Mouse (Mus musculus): ENCODE results near the gene Hesx1. TPM values are rescaled to one million over a fixed set of nuclear protein-coding genes. Genes with fewer than 3 reads are reported as not detected.
"Not testable (repeated sequence)": the region's sequence is repeated elsewhere in the genome, so short reads cannot be mapped to it uniquely, and the experiment has no call there.

The Hesx1 gene
- polyA plus RNA-seq (2015; fragmentation: Nextera tagmentation; extraction: Ambion mirVana), result 0.20 TPM in 1 of 2 replicates, not detected in the other

GRCm38 (mm10) chr14:26994211-26994741 is at the start of gene Hesx1:
Hesx1 (plus strand) TSS chr14:26994416.
- Histone ChIP-seq H3K27ac (replicated peaks) (no peak within 1 kb of the TSS), H3K27me3 (replicated peaks) (no peaks in the 10 kb centered on the region), H3K9me3 (replicated peaks) (no peaks in the 10 kb centered on the region), H3K4me1 (peaks cover 9% of the 10 kb centered on the region), H3K4me2 (peak within 1 kb of the TSS; percentile 60), H3K9ac (replicated peaks) (peak within 1 kb of the TSS; percentile 32; the same call in 1 of the 2 replicates), H3K4me3 (replicated peaks) (peak within 1 kb of the TSS; percentile 34), H3K36me3 (no peaks in the 10 kb centered on the region)
- 9% methylated on average over 16 of the region's 16 CpGs for WGBS
- ATAC-seq (ENCODE audit: low FRiP score), result no peak

- H3K9ac ChIP-seq (replicated peaks); H3K27me3 ChIP-seq (replicated peaks); H3K27ac ChIP-seq (replicated peaks); H3K4me1 ChIP-seq; H3K4me2 ChIP-seq; ATAC-seq (ENCODE audit: low FRiP score); H3K4me3 ChIP-seq (replicated peaks); H3K9me3 ChIP-seq (replicated peaks): not testable (repeated sequence)
- 28% methylated on average over 2 of the region's 2 CpGs for WGBS
- H3K36me3 ChIP-seq, result peaks cover 33% of the 10 kb centered on the region
These were observed 38.1 kb upstream of the Hesx1 start for GRCm38 (mm10) chr14:26956139-26956538.

DNA sequence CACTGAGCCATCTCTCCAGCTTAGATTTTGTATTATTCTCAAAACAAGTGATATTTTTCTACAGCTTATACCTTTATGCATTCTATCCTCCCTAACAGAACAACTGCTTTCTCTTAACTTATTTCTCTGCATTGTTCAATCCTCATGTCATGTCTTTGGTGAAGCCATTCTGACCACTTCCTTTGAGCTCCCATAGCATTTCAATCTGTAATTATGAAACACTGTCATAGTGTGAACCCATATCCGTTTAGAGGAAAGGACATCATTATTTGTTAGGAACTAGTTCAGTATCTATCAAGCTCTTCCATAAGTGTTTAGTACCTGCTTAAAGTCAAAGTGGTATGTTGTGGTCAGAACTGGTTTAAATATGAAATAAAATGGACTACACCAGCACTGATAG is 33.7 kb upstream of the Hesx1 start:
- Histone ChIP-seq H3K9ac (replicated peaks) (no peak overlapping the region), H3K4me2 (no peak overlapping the region), H3K36me3 (peaks cover 24% of the 10 kb centered on the region), H3K4me1 (no peaks in the 10 kb centered on the region), H3K27me3 (replicated peaks) (no peaks in the 10 kb centered on the region), H3K27ac (replicated peaks) (no peak overlapping the region), H3K4me3 (replicated peaks) (no peak overlapping the region), H3K9me3 (replicated peaks) (no peaks in the 10 kb centered on the region)
- no peak for ATAC-seq (ENCODE audit: low FRiP score)
- WGBS, result 98% methylated on average over 1 of the region's 1 CpGs

- Histone ChIP-seq H3K4me1 (peaks cover 18% of the 10 kb centered on the region), H3K36me3 (no peaks in the 10 kb centered on the region), H3K9ac (replicated peaks) (peak overlapping the region; percentile 94), H3K4me2 (peak overlapping the region; percentile 61), H3K27me3 (replicated peaks) (no peaks in the 10 kb centered on the region), H3K9me3 (replicated peaks) (no peaks in the 10 kb centered on the region), H3K4me3 (replicated peaks) (peak overlapping the region; percentile 89), H3K27ac (replicated peaks) (peak overlapping the region; percentile 95; the same call in 1 of the 2 replicates)
- no peak for ATAC-seq (ENCODE audit: low FRiP score)
- WGBS, result 73% methylated on average over 3 of the region's 3 CpGs
These were observed 25.1 kb upstream of the Hesx1 start for GRCm38 (mm10) chr14:26969164-26969563.

DNA sequence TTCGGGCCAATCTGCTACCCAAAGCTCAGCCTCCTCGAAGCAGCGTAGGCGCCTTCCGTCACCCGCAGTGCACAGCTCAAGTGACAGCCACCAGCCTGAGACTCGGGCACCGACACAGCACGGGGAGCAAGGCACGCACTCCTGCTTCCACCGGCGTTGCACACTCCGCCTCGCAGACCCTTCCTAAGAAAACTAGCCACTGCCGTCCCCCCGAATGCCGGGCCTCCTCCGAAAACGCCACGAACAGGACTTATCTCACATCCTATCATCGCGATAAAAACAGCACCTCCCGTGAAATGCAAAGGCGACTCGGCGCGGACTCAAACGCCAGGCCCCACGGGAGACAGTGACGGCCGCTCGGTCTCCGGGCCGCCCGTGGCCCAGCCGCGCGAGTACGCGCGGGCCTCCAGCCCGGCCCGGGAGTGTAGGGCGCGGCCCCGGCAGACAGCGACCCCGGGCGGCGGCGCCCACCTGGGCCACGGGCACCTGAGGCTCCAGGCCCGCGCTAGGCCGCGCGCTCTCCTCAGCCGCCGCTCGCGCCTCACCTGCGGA is 24.3 kb upstream of the Hesx1 start:
- peak; percentile 88 for ATAC-seq (ENCODE audit: low FRiP score)
- Histone ChIP-seq H3K9ac (replicated peaks) (peak overlapping the region; percentile 94), H3K27me3 (replicated peaks) (no peaks in the 10 kb centered on the region), H3K9me3 (replicated peaks) (no peaks in the 10 kb centered on the region), H3K4me1 (peaks cover 18% of the 10 kb centered on the region), H3K4me2 (peak overlapping the region; percentile 61), H3K27ac (replicated peaks) (peak overlapping the region; percentile 95), H3K36me3 (no peaks in the 10 kb centered on the region), H3K4me3 (replicated peaks) (peak overlapping the region; percentile 89)
- WGBS, result 1% methylated on average over 57 of the region's 62 CpGs

DNA sequence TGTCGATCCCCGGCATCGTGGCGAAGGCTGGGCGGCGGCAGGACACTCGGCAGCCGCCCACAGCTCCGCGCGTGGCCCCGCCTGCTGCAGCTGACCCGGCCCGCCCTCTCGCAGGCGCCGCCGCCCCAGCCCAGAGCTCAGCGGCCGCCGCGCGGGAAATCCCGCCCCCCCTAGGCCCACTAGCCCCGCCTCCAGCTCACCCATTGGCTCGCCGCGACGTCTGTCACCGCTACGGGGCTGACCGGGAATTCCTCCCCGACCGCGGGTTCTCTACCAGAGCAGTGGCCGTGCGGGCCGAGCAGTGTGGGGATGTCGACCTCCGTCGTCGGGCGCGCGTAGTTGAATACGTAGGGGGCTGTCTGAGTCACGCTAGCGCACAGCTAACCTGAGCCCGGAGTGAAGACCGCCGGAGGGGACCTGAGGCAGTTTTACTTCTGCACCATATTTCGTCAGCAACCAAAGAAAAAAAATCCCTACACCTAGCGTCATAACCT is 23.7 kb upstream of the Hesx1 start:
- peak; percentile 99 for ATAC-seq (ENCODE audit: low FRiP score)
- WGBS, result under 1% methylated on average over 50 of the region's 53 CpGs

DNA sequence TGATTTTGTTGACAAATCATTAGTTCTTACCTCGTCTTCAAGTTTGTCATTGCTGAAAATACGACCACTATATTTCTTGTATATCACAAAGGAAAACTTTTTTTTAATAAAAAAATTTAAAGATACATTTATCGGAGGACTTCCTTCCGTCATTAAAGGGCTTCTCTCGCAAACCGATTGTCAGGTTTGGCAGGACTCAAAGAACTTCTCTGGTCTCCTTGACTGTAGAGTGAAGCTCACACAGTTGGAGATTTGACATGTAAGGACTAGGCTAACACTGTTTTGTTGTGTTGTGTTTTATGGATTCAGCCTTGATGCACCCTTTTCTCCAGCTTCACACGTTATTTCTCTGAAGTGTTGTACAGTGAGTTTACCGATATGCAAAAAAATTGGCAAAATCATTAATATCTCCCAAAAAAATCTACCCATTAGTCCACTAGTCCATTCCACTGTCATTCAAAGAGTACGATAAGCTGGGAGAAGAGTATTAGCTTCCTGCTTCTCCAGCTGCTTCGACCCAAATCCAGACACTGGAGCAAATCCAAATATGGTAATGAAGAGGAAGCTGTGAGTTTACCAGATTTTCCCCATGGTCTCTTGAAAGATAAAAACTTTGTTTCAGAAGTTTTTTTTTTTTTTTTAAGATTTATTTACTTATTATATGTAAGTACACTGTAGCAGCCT is 23.0 kb upstream of the Hesx1 start, which contains the start of gene Appl1:
Gene Appl1, minus strand, starts transcription at position 127 of the 684 bp plus-strand sequence.
- Histone ChIP-seq H3K36me3 (no peaks in the 10 kb centered on the region), H3K27me3 (replicated peaks) (no peaks in the 10 kb centered on the region), H3K9ac (replicated peaks) (peak within 1 kb of the TSS; percentile 94), H3K4me3 (replicated peaks) (peak within 1 kb of the TSS; percentile 89), H3K4me2 (peak within 1 kb of the TSS; percentile 61), H3K9me3 (replicated peaks) (no peaks in the 10 kb centered on the region), H3K4me1 (peaks cover 18% of the 10 kb centered on the region), H3K27ac (replicated peaks) (peak within 1 kb of the TSS; percentile 95)
- WGBS, result 45% methylated on average over 10 of the region's 10 CpGs
- no peak for ATAC-seq (ENCODE audit: low FRiP score)

More for the DNA sequence above, 23.7 kb upstream of the Hesx1 start:
- Histone ChIP-seq H3K27me3 (replicated peaks) (no peaks in the 10 kb centered on the region), H3K4me1 (peaks cover 18% of the 10 kb centered on the region), H3K9me3 (replicated peaks) (no peaks in the 10 kb centered on the region), H3K9ac (replicated peaks) (peak overlapping the region; percentile 94), H3K27ac (replicated peaks) (peak overlapping the region; percentile 95), H3K4me3 (replicated peaks) (peak overlapping the region; percentile 89), H3K36me3 (no peaks in the 10 kb centered on the region), H3K4me2 (peak overlapping the region; percentile 61)

DNA sequence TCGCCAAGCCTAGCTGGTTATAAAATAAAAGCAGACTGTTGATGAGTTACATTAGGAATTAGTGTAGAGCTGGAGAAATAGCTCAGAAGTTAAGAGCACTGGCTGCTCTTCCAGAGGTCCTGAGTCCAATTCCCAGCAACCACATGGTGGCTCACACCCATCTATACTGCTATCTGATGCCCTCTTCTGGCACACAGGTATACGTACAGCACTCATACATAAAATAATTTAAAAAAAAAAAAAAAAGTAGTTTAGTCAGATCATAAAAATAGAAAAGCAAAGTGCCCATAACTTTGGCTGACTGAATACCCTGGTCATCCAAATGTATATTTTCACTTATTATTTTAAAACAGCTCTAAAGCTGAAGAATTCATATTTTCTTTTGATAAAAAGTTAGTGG is 21.1 kb upstream of the Hesx1 start:
- H3K9me3 ChIP-seq (replicated peaks), result no peaks in the 10 kb centered on the region
- no peak for ATAC-seq (ENCODE audit: low FRiP score)
- H3K4me1 ChIP-seq, result peaks cover 20% of the 10 kb centered on the region
- H3K4me2 ChIP-seq, result no peak overlapping the region
- WGBS, result 87% methylated on average over 2 of the region's 2 CpGs
- H3K27me3 ChIP-seq (replicated peaks), result no peaks in the 10 kb centered on the region
- H3K9ac ChIP-seq (replicated peaks), result no peak overlapping the region
- H3K27ac ChIP-seq (replicated peaks), result no peak overlapping the region
- H3K4me3 ChIP-seq (replicated peaks), result no peak overlapping the region
- no peaks in the 10 kb centered on the region for H3K36me3 ChIP-seq

DNA sequence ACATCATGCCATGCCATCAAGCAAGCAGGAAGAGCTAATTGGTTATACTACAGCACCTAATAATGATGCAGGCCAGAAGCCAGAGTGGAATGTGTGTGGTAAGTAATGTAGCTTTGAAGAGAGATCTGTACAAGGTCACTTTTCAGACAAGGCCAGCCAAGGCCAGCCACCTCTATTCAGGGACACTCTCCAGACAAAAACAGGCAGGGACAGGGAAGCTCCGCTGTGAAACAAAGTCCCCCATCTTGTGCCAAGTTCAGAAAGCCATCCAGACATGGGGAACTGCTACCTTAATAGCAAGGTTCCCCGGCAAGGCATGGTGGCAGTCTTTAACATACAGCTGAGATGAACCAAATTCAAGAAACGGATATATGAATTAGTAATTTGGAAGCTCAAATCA is 18.7 kb upstream of the Hesx1 start:
- Histone ChIP-seq H3K9ac (replicated peaks) (no peak overlapping the region), H3K4me3 (replicated peaks) (no peak overlapping the region), H3K36me3 (no peaks in the 10 kb centered on the region), H3K4me2 (no peak overlapping the region), H3K4me1 (peaks cover 11% of the 10 kb centered on the region; the same call in 1 of the 2 replicates), H3K27me3 (replicated peaks) (no peaks in the 10 kb centered on the region), H3K9me3 (replicated peaks) (no peaks in the 10 kb centered on the region), H3K27ac (replicated peaks) (no peak overlapping the region)
- 74% methylated on average over 3 of the region's 3 CpGs for WGBS
- ATAC-seq (ENCODE audit: low FRiP score), result no peak

DNA sequence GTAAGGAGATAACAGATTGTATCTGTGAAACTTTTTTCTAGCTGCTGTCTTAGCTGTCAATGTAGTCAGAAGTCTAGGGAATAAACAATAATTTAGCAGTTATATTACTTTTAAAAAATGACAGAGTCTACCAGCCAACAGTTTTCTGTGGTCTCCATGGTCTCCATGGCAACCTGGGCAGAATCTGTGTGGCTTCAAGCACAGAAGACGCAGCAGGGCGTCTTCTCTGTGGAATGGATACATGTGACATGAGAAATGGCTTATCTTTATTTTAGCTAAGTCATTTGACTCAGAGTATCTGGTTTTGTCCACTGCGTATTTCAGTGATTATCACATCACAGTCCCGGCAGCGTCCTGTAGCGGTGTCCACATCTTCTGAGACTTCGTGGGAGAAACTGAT is 18.0 kb upstream of the Hesx1 start:
- H3K9me3 ChIP-seq (replicated peaks), result peaks cover 6% of the 10 kb centered on the region; the same call in 1 of the 2 replicates
- no peak overlapping the region for H3K27ac ChIP-seq (replicated peaks)
- H3K4me1 ChIP-seq, result peaks cover 6% of the 10 kb centered on the region; the same call in 1 of the 2 replicates
- H3K9ac ChIP-seq (replicated peaks), result no peak overlapping the region
- no peaks in the 10 kb centered on the region for H3K27me3 ChIP-seq (replicated peaks)
- no peaks in the 10 kb centered on the region for H3K36me3 ChIP-seq
- ATAC-seq (ENCODE audit: low FRiP score), result no peak
- WGBS, result 24% methylated on average over 7 of the region's 7 CpGs
- no peak overlapping the region for H3K4me3 ChIP-seq (replicated peaks)
- no peak overlapping the region for H3K4me2 ChIP-seq

- Histone ChIP-seq H3K27me3 (replicated peaks) (no peaks in the 10 kb centered on the region), H3K4me1 (peaks cover 5% of the 10 kb centered on the region; the same call in 1 of the 2 replicates), H3K27ac (replicated peaks) (no peak overlapping the region), H3K36me3 (no peaks in the 10 kb centered on the region), H3K9ac (replicated peaks) (no peak overlapping the region), H3K4me2 (no peak overlapping the region), H3K4me3 (replicated peaks) (no peak overlapping the region), H3K9me3 (replicated peaks) (peaks cover 7% of the 10 kb centered on the region; the same call in 1 of the 2 replicates)
- 35% methylated on average over 2 of the region's 2 CpGs for WGBS
- no peak for ATAC-seq (ENCODE audit: low FRiP score)
These were observed 16.7 kb upstream of the Hesx1 start for GRCm38 (mm10) chr14:26977500-26977899.
